Mouse (Mus musculus): ENCODE data around the gene F10.

The F10 gene

DNA sequence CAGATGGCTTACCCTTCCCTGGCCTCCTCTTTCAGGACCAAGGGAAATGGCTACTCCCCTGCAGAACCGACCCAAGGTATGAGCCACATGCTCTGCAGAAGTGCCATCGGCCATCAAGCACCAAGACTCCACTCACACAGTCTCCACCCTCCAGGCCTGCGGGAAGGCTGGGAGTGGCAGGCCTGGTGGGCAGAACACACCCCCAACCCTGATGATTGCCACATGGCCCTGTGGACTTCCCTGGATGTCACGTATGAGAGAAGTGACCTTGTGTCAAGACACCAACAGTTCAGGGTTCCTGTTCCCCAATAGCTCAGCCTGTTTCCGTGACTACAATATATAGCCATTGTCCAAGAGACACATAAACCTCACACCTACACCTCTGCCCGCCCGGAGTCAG lies at the start of gene F10:
Gene F10 (plus strand): TSS at position 294 of the 400 bp plus-strand sequence.
- DNase-seq, result no peak

DNA sequence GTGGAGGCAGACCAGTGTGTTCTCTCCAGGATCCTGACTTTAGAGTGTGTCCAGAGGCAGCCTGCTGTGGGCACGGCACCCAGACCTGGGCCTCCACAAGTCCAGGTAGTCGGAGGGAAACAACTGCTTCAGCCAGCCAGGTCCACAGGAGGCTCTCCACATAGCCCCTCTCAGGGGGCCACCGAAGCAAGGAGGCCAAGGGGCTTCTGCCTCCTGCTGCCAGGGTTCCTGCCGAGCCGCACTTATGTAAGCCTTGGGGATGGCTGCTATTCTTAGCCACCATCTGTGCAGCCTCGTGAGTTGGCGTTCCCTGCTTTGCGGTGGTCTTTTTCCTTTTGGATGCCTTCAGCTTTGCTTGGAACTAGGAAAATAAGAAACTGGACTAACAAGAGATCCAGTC lies 49.5 kb upstream of the F10 start:
- peak; percentile 77 for DNase-seq

DNA sequence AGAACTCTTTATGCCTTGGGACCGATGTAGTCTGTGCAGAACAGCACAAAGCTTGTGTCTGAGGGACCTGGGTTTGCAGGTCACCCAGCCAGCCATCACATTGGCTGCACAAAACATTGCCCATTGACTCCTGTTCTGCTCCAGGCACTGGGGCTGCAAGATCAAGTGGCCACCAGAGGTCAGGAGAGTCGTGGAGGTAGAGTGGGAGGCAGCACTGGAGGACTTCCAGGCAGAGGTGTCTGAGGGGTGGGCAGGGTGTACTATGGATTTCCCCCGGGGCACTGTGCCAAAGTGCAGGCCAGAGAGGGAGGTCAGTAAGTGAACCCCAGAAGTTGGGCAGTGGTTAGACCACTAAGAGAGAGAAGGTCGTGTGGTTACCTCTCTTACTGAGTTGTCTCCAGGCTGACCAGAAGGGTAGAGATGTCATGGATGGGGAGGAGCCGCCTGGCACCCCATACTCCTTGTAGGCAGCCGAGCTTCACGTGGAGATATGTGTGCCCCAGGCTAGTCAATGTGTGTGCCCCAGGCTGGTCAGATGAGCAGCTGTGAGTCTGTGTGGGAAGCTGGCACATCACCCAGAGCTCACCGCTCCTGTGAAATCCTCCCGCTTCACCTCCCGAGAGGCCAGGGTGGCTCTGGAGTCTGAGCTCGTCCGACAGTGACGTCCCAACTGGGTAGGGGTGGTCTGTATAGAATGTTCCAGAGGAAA lies 48.2 kb upstream of the F10 start:
- DNase-seq, result peak; percentile 65

DNA sequence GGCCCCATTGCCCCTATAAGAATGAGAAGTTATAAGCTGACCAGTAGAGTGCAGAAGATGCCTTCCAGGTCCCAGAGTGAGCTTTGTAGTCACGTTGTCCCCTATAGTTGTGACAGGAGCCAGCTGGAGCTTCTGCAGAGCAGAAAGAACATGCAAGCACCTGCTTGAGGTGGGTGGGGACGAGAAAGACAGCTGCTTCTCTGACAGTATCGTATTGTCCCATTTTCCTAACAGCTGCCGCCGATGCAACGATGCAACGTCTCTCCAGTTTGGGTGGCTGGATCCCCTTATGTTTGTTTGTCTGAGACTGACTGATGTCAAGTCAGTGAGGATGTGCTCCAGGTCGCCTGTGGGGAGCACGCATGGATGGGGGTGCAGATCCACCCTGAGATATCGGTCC lies 45.7 kb upstream of the F10 start:
- DNase-seq, result no peak

DNA sequence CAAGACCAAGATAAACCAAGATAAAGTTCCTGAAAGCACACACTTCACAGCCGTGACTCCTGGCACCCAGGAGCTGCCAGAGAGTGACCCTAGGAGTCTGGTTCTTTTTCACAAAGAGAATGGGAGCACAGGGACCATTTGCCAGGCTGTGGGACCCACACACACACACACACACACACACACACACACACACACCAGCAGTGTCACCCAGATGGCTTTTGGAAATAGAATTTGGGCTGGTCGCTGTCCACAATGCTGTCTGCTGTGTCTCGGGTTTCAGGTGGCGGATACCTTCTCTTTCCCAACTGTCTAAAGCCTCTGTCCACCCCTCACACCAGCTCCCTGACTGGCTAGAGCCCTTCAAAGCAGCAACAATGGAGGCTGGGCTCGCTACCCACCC lies 42.6 kb upstream of the F10 start:
- DNase-seq, result no peak

DNA sequence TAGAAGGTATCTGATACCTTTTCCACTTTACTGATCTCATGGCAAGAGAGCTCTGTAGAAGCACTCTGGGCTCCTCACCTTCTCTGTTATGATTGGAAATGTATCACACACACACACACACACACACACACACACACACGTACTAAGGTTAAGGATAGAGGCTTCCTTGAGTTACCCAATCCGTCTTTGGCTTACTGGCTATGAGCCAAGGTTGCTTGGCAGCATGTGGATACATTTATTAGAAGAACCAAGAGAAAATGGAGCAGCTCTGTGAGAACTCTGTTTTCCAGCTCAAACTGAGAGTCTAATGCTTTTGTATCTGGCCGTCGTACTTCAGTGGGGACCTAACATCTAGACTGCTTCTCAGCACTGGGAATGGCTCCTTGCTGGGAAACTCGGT lies 41.6 kb upstream of the F10 start:
- DNase-seq, result peak; percentile 63

DNA sequence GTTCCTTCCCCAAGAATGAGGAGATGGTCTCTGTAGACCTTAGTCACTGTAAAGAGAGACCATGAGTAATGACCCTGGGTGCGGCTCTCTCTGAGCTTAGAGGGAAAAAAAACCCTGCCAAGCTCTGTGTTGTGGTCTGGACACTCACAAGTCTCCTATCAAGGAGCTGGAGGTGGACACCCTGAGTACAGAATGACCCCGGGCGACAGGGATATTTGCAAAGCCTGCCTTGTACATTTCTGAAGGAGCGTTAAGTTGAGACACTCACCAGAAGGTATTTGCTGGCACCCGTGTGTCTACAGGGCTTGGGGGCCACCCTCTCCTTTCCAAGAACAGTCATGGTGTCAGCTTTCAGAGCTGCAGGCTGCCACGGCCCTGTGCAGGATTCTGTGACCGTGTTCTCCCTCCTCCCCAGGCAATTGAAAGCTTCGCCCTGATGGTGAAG lies 40.3 kb upstream of the F10 start:
- DNase-seq, result no peak

DNA sequence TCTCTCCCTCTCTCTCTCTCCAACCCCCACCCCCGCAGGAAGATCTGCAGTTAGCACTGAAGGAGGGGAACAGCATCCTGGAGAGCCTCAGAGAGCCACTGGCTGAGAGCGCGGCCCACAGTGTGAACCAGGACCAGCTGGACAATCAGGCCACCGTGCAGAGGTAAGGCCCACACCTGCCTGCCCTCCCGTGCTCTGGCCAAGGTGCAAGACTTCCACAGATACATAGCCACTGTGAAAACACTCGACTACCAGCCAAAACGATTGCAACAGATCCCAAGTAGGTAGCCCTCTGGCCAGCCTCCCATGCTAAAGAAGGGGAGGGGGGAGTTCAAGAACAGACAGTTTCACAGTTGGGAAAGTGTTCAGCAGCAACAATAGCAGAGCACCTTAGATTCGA lies 38.8 kb upstream of the F10 start:
- DNase-seq, result no peak

DNA sequence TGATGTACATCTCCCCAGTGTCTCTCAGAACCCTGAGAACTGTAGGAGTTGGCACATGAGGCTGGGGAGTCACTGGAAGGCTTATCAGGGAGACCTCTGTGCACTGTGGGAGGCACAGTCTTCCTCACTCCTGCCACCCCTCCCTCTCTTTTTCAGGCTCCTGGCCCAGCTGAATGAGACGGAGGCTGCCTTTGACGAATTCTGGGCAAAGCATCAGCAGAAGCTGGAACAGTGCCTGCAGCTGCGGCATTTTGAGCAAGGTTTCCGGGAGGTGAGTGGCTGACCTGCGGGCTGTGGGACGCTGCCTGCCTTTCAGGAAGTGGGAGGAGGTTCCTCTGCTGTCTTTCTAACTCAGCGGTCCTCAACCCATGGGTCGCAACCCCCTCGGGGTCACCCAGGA lies 37.3 kb upstream of the F10 start:
- DNase-seq, result no peak

DNA sequence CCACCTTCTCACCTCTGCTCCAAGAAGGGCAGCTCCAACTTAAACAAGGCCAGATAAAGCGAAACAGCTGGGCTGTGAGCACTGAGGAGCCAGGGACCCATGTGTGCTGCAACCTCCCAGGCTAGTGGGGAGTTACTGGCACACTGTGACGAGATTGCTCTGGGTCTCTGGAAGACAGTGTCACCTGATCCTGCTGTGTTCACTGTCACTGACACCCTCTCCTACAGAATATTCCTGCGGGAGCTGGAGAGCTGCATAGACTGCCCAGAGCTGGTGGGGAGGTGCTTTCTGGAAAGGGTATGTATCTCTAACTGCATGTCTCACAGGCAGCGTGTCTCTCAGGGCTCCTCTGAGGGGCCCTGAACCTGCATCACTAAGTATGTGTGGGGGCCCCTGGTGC lies 29.6 kb upstream of the F10 start:
- no peak for DNase-seq

DNA sequence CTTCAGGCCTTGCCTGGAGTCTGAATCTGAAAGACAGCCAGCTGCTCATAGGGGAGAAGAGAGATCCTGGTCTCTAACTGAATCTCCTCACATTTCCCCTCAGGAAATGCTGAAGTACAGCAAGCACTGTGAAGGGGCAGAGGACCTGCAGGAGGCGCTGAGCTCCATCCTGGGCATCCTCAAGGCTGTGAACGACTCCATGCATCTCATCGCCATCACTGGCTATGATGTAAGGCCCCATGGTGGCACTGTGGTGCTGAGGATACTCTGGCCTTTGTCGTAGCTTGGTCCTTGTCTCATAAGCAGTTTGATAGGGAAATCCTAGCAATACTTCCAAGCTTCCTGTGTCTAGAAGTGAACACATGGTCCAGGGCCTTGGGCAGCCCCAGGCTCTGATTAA lies 26.8 kb upstream of the F10 start:
- DNase-seq, result no peak

DNA sequence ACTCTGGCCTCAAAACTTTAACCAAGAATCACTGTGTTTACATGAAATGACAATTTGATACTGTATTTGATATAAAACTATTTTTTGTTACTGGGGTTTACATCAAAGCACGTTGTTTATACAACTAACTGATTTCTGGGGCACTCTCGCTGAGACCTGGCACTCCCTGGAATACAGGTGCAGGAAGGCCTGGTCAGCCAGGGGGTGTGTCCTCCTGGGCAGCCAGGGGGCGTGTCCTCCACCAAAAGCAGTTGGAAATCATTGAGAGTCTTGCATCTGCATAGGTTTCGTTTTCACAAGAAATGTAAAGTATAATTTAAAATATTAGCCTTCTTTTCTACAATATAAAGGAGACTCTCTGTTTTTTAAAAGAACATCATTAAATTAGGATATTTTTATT lies 17.5 kb upstream of the F10 start:
- DNase-seq, result no peak

DNA sequence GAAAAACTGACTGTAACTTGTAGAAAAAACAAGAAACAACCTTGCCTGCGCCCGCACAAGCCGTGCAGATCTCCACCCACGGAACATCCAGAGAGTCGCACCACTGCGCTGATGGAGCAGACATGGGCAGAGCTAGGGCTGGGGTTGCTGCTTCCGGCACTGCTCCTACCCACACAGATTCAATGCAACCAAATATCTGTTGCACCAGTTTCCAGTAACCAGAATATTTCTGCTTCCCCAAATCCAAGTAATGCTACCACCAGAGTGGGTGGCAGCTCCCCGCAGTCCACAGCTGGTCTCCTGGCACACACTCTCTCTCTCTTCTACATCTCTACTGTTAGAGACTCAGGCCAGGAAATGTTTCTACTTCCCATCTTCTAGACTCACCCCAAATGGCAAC lies 15.3 kb upstream of the F10 start:
- no peak for DNase-seq

DNA sequence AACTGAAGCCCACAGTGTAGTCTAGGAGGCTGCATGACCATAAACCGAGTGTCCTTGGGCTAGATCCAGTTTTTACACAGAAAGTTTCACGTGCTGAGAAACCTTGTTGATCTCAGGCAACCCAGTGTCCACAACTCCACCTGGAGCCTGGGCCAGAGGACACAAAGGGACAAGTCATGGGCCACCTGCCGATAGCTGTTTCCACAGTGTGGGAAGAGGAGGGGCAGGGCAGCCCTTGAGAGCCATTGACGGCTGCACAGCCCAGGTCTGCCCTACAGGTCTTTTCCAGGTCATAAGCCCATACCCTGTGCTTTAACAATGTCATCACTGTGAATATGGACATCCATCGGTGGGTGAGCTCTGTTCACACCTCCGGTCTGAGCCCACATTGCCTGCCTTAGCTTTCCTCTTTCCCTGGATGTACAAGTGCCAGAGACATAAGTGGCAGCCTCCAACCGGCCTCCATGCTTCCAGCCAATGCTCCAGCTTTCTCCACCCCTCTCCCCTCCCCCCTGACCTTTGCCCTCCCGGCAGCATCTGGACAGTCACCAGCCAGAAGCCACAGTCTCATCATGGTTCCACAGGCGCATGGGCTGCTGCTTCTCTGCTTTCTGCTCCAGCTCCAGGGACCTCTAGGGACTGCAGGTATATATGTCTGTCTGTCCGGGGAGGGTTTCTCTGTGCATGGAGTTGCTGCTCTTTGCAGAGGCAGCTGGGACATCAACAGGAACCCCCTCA lies 11.5 kb upstream of the F10 start, which contains the start of gene F7:
Gene F7 (plus strand): TSS at position 548 of the 738 bp plus-strand sequence.
- DNase-seq, result no peak

DNA sequence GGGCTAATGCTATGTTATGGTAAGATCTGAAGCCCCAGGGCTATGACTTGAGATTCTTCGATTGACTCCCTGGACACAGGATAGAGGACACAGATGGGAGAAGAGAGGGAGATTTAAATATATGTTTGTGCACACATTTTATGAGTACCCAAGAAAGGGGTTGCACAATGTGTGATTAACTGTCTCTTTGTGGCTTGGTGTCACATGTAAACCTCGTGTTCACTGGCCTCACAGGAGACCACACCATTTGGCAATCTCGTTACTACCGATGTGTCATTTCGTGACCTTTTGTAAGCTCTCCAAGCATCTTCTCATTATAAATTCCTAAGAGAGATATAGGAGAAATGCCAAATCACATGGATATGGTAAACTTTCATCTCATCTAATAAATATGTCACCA lies 9.5 kb upstream of the F10 start:
- DNase-seq, result no peak

DNA sequence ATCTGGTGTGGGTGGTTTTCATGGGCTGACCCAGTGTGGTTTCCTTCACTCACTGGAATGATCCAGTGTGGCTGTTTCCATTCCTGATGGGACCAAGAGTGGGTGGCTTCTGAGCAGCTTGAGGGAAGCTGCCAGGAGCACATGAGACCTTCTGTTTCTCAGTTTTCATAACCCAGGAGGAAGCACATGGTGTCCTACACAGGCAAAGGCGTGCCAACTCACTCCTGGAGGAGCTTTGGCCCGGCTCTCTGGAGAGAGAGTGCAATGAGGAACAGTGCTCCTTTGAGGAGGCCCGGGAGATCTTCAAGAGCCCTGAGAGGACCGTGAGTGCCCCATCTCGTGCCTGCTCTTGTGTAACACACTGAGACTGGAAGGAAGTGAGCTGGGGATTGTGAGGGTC lies 8.6 kb upstream of the F10 start:
- peak; percentile 48 for DNase-seq

DNA sequence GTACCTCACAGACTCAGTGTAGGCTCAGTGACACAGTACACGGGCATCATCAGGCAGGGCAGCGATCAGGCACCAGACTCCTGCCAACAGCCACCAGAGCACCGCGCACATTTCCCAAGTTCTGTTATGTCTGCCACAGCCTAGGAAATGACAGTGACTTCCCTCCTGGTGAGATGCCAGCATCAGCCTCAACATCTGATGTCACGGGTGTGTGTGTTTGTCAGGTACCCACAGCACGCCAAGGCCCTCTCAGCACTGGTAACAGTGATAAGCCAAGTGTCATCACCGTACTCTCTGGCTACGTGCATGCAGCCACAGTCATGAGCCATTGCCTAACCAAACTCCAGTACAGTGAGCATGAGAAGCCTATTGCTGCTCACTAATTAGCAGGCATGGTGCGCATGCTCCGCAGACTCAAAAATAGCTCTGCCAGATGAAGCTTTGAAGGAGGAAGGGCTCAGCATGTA lies 729 bp upstream of the F10 start:
- no peak for DNase-seq

DNA sequence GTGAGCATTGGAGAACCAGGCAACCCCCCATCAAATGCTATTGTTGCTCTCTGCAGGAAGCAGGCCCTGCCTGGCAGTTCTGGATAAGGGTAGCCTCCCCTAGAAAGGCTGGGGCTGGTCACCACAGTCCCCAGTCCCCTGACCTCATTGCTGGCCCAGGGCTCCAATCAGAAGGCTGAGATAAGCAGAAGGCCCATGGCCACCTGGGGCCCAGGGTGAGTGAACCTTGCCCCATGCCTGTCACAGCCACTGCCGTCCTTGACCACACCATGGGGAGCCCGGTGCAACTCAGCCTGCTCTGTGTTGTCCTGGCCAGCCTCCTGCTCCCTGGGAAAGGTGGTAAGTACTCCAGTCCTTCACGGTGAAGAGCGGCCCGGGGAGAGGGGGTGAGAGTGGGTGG lies 461 bp downstream of the F10 start:
- no peak for DNase-seq

DNA sequence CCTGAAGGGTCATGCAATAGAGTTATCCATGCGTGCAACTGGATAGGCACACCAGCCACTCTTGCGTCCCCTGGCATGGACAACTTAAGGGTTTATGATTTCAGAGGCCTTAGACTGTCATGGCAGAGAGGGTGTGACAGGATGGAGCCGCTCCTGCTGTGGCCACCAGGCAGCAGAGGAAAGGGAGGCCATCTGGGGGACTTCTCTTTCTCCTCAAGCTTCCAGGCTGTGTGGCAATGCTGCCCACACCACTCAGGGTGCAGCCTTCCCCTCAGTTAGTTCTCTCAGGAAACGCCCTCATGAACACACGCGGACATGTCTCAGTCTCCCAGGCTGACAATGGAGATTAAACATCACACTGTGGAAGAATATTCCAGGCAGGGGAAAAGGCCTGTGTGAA lies 1.9 kb downstream of the F10 start:
- DNase-seq, result no peak

DNA sequence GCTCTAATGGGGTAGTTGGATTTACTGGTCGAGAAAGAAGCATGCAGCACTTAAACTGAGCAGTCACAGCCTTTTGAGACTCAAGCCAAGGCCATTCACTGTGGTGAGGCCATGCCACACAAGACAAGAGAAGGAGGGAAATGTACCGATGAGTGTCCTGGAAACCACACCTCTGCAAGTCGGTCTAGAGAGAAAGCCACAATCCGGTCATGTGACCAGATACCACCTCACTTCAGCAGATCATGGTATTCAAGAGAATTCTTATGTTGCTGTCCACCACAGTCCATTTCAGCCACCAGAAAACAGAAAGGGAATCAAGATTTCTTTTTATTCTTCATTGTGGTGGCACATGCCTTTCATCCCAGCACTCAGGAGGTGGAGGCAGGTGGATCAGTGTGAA lies 4.4 kb downstream of the F10 start:
- no peak for DNase-seq

DNA sequence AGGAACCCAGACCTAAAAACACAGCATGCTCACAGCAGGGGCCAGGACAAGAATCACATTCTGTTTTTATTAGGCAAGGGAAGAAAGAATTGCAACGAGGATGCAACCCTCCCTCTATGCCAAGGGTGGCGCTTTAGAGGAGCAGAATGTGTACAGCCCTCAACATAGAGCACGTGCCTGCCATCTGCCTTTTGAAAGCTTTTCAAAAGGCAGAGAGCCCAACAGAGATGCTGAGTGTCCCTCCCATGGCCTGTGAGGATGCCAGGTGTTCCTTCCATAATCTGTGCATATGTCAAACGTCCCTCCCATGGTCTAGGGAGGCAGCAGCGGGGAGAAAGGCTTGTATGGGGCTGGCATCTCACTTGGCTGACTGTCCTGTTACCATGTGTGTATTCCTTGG lies 10.5 kb downstream of the F10 start:
- DNase-seq, result no peak

DNA sequence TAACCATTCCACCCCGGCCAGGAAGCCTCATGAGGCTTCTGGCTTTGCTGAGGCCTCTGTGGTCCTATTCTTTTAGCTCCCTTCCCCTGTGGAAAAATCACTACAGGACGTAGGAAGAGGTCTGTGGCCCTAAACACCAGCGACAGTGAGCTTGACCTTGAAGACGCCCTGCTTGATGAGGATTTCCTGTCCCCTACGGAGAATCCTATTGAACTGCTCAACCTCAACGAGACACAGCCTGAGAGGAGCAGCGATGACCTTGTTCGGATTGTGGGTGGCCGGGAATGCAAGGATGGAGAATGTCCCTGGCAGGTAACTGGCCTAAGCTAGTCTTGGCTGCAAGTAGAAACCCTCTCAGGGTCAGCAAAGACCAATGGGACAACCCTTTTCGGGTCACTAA lies 13.4 kb downstream of the F10 start:
- DNase-seq, result no peak

DNA sequence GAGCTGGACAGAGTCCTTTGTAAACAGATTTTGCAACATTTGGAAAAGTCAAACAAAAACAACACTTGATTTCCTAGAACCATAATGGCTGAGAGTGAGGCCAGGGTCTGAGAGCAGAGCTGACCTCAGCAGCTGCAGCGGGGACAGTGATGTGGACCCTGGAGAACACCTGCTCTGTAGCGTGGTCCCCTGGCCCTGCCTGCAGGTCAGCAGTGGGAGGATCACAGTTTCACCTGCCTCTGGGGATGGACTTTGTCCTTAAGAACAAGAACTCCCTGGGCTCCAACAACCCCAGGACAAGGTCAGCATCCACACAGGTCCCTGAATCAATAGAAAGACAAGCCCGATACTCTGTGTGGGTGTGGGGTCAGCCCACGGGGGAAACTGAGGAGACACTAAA lies 20.2 kb downstream of the F10 start:
- DNase-seq, result no peak

DNA sequence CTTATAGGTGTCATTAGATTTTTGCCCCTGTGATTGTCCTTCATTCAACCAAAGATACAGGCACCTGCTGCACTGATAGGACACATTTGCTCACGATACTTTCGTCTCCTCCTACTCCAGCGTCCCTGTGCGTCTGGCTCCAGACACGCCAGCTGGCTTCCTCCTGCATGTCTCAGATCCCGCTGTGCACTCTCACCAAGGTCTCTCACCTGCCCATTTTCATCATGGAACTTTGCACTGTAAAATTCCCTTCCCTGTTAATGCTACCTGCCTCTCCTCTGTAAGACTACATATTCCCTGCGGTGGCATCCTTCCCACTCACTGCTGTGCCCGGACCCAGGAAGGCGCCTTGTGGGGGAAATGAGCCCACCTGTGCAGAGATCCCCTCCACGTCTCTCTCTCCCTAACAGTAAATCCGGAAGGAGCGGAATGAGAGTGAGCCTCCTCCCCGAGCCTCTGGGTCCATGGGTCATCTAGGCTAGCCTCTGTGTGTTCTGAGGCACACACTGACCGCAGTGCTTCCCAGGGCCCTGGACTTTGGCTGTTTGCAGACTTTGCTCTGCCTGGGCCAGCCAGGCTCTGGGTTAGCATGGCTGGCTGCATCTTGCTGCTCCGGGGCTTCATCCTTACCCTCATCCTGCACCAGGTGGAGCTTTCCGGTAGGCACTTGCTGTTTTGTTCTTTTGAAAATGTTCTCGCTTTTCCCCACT lies 23.5 kb downstream of the F10 start, which contains the start of gene Proz:
Gene Proz (plus strand): TSS at position 474 of the 710 bp plus-strand sequence.
- DNase-seq, result no peak
